Mouse (Mus musculus): ENCODE data around the gene Gpr26. TPM values are rescaled to one million over a fixed set of nuclear protein-coding genes. Genes with fewer than 3 reads are reported as not detected.

Gene Gpr26
- not detected in 2 replicates for polyA plus RNA-seq (2015; fragmentation: Nextera tagmentation; extraction: Ambion mirVana)

DNA sequence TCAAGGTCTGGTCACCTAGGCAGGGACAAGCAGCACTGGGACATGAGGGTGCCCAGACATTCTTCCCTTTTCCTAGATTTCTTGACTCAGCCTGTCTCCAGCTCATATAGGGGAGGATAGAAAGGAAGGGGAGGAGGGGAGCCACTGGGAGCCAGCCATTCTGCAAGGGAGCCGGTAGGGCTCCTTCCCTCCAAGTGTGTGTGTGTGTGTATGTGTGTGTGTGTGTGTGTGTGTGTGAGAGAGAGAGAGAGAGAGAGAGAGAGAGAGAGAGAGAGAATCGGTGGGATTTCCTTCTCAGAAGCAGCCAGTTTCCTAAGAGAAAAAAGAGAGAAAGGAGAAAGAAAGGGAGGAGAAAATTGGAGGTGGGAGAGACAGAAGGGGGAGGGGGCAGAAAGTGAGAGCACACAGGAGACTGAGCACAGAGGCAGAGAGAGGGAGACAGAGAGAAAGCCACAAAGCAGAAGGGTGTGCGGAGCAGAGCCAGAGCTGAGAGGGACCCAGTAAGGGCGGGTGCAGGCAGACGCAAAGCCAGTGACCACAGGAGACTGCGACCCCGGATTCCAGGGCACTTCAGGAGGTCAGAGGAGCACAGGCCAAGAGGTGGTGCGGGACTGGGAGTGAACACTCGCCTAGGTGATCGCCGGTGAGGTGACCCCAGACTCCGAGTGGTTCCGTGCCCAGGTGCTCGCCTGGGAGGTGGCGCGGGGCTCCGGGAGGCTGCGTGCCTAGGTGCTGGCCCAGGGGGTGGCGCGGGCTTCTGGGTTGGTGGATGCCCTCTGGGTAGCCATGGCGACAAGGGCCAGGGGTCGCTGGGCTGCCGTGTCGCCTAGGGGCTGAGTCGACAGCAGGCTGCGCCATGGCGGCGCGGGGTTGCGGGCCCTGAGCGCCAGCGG lies at the start of gene Gpr26:
Gene Gpr26 (plus strand): TSS at position 438 of the 893 bp plus-strand sequence.
- peaks cover 28% of the 10 kb centered on the region for H3K27me3 ChIP-seq
- no peaks in the 10 kb centered on the region for H3K9me3 ChIP-seq (replicated peaks)
- 4% methylated on average over 32 of the region's 32 CpGs for WGBS (ENCODE audit: insufficient replicate concordance)
- no peaks in the 10 kb centered on the region for H3K36me3 ChIP-seq (replicated peaks)
- H3K4me3 ChIP-seq (replicated peaks), result no peak within 1 kb of the TSS
- no peak within 1 kb of the TSS for H3K4me2 ChIP-seq
- no peak within 1 kb of the TSS for H3K27ac ChIP-seq (replicated peaks)
- no peak for ATAC-seq (ENCODE audit: insufficient read depth)
- no peak within 1 kb of the TSS for H3K9ac ChIP-seq
- no peaks in the 10 kb centered on the region for H3K4me1 ChIP-seq (replicated peaks)

DNA sequence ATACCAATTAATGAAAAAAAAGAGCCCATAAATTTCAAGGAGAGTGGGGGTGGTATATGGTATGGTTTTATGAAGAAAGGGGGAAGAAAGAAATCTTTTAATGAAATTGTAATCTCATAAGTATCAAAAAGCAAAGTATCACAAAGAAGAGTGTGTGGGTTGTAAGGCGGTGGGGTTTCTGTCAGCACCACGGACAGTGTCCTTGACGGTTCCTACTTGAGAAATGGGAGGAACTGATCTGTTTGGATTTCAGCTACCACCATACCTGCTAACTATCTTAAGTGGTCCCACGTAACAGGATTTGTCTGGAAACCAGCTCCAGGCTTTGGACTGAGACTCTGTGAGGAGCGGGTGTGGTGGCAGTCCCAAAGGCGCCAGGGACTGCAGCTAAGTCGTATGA lies 48.9 kb upstream of the Gpr26 start:
- 36% methylated on average over 7 of the region's 7 CpGs for WGBS (ENCODE audit: insufficient replicate concordance)
- no peaks in the 10 kb centered on the region for H3K4me1 ChIP-seq (replicated peaks)

DNA sequence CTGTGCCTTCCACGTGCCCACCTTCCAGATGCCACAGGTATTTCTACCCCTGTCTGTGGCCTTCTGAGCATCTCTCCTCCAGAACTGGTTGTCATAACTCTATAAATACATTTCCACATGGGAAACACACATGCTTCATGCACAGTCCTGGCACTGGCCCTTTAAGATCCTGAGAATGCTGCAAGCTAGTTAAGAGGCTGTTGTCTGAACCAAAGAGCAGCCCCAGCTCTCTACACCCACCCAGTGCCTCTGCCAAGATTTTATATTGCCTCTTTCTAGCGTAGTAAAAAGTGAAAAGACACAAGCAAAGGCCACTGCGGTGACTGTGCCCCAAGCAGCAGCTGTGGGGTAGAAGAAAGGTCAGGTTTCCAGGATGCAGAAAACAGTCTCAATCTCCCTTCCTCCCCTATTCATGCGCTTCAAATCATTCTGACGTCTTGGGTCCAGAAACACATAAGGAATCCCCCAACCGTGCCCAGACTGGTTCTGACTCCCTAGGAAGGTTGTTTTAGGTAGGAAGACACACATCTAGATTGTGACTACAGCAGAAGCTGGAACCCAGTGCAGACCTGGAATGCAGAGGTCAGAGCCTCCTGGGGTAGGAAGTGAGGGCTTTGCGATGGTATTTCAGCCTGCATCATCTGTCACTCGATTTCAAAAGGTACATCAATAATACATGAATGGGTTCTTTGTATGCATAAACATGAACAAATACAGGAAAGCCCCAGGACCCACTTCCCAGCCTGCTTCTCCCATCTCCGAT lies 38.8 kb upstream of the Gpr26 start:
- Histone ChIP-seq H3K4me3 (replicated peaks) (no peak overlapping the region), H3K27me3 (no peaks in the 10 kb centered on the region), H3K36me3 (replicated peaks) (no peaks in the 10 kb centered on the region), H3K4me1 (replicated peaks) (no peaks in the 10 kb centered on the region), H3K9ac (no peak overlapping the region), H3K27ac (replicated peaks) (no peak overlapping the region), H3K4me2 (no peak overlapping the region), H3K9me3 (replicated peaks) (no peaks in the 10 kb centered on the region)
- ATAC-seq (ENCODE audit: insufficient read depth), result no peak
- 53% methylated on average over 9 of the region's 9 CpGs for WGBS (ENCODE audit: insufficient replicate concordance)

More for the DNA sequence above, 48.9 kb upstream of the Gpr26 start:
- Histone ChIP-seq H3K27me3 (no peaks in the 10 kb centered on the region), H3K4me3 (replicated peaks) (no peak overlapping the region), H3K9ac (no peak overlapping the region), H3K36me3 (replicated peaks) (no peaks in the 10 kb centered on the region), H3K27ac (replicated peaks) (no peak overlapping the region), H3K4me2 (no peak overlapping the region), H3K9me3 (replicated peaks) (no peaks in the 10 kb centered on the region)
- no peak for ATAC-seq (ENCODE audit: insufficient read depth)

DNA sequence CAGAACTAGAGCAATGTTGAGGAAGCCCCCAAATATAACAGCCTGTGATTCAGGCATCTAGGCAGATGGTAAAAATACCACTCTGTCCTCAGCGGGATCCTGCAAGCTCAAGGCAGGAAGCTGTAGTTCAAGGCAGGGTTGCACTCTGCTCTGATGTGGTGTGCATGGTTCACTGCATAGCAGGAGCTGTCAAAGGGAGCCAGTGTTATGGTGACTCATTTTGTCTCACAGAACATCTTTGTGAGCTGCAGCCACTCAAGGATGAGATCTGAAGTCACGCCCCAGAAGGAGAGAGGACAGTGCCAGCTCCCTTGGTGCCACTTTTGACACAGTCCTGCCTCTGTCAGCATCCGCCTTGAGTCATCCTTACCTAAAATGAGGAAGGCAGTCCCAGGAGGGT lies 28.6 kb upstream of the Gpr26 start:
- no peaks in the 10 kb centered on the region for H3K36me3 ChIP-seq (replicated peaks)
- WGBS (ENCODE audit: insufficient replicate concordance), result 50% methylated on average over 3 of the region's 3 CpGs
- no peaks in the 10 kb centered on the region for H3K27me3 ChIP-seq
- H3K4me2 ChIP-seq, result no peak overlapping the region
- H3K4me3 ChIP-seq (replicated peaks), result no peak overlapping the region
- no peak overlapping the region for H3K9ac ChIP-seq
- H3K9me3 ChIP-seq (replicated peaks), result no peaks in the 10 kb centered on the region
- ATAC-seq (ENCODE audit: insufficient read depth), result no peak
- no peak overlapping the region for H3K27ac ChIP-seq (replicated peaks)
- no peaks in the 10 kb centered on the region for H3K4me1 ChIP-seq (replicated peaks)

DNA sequence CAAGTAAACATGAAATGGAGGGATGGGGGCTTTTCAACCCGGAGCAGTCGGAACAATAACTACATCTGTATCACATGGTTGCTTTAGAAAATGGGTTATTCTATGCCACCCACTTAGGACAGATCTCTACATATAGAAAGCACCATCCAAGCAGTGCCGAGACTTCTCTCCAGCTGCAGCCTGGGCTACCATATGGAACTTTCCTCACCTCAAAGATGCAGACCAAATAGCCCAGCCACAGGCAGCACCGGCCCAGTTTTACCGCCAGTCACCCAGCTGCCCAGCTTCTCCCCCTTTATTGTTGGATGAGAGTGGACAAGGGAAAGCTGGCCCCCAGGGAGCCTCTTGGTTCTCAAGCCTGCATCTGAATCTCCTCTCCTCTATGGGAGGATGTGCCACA lies 15.1 kb upstream of the Gpr26 start:
- Histone ChIP-seq H3K4me3 (replicated peaks) (no peak overlapping the region), H3K4me1 (replicated peaks) (no peaks in the 10 kb centered on the region), H3K36me3 (replicated peaks) (no peaks in the 10 kb centered on the region), H3K4me2 (no peak overlapping the region), H3K27ac (replicated peaks) (no peak overlapping the region), H3K9ac (no peak overlapping the region), H3K27me3 (no peaks in the 10 kb centered on the region), H3K9me3 (replicated peaks) (no peaks in the 10 kb centered on the region)
- no peak for ATAC-seq (ENCODE audit: insufficient read depth)
- WGBS (ENCODE audit: insufficient replicate concordance), result 66% methylated on average over 5 of the region's 5 CpGs

DNA sequence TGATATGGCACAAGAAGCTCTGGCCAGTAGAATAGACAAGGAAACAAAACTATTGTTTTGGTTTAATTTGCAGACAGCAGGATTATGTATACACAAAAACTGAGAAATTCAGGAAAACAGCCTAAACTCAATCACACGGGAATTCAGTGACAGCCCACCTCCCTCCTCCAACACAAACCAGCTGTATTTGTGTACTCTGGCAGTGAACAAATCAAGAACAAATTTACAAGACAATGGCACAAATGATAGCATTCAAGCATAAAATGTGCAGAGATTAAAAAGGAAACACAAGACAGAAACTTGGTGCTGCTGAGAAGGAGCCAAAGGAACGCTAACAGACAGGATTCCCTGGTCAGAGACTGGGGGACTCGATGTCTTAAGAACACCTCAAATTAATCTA lies 12.9 kb upstream of the Gpr26 start:
- WGBS (ENCODE audit: insufficient replicate concordance), result 61% methylated on average over 3 of the region's 3 CpGs
- Histone ChIP-seq H3K36me3 (replicated peaks) (no peaks in the 10 kb centered on the region), H3K27me3 (no peaks in the 10 kb centered on the region), H3K27ac (replicated peaks) (no peak overlapping the region), H3K9me3 (replicated peaks) (no peaks in the 10 kb centered on the region), H3K4me3 (replicated peaks) (no peak overlapping the region), H3K9ac (no peak overlapping the region), H3K4me2 (no peak overlapping the region), H3K4me1 (replicated peaks) (no peaks in the 10 kb centered on the region)
- ATAC-seq (ENCODE audit: insufficient read depth), result no peak

DNA sequence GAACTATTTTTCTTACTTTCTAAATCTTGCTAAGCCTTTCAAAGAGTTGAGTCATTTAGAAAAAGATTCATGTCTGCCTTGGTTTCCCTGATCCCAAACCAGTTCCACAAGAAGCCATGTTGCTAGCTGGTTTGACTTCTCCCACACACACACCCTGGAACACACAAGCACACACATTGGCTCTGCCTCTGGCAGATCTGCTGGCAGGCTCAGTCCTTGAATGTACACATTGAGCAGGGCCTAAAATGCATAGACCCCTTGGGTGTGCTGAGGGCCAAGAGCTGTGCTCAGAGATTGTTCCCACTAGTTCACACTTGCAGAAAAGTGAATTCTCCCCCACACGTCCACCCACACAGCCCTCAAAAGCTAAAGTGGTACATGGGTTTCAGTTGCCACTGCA lies 7.6 kb upstream of the Gpr26 start:
- WGBS (ENCODE audit: insufficient replicate concordance), result 38% methylated on average over 1 of the region's 1 CpGs
- no peaks in the 10 kb centered on the region for H3K36me3 ChIP-seq (replicated peaks)
- no peak for ATAC-seq (ENCODE audit: insufficient read depth)
- H3K4me2 ChIP-seq, result no peak overlapping the region
- H3K9ac ChIP-seq, result no peak overlapping the region
- no peak overlapping the region for H3K27ac ChIP-seq (replicated peaks)
- H3K9me3 ChIP-seq (replicated peaks), result no peaks in the 10 kb centered on the region
- no peaks in the 10 kb centered on the region for H3K27me3 ChIP-seq
- no peak overlapping the region for H3K4me3 ChIP-seq (replicated peaks)
- no peaks in the 10 kb centered on the region for H3K4me1 ChIP-seq (replicated peaks)

DNA sequence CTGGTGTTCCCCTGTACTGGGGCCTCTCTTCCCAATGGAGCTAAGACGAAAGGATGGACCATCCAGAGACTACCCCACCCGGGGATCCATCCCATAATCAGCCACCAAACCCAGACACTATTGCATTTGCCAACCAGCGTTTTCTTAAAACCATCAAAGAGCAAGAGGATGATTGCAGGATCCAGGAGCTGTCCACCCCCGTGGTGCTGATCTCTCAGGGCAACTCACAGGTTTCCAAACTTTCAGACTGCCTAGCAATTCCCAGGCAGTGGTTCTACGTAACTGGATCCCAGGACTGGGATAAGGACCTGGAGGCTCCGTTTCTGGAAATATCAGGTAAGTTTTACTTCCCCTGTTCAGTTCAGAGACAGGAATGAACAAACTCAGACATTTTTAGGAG lies 5.7 kb upstream of the Gpr26 start:
- no peak overlapping the region for H3K4me3 ChIP-seq (replicated peaks)
- no peaks in the 10 kb centered on the region for H3K9me3 ChIP-seq (replicated peaks)
- 0 out of 2 replicates have a peak, but pooled peaks cover 3% of the 10 kb centered on the region for H3K27me3 ChIP-seq
- ATAC-seq (ENCODE audit: insufficient read depth), result no peak
- no peaks in the 10 kb centered on the region for H3K36me3 ChIP-seq (replicated peaks)
- no peak overlapping the region for H3K4me2 ChIP-seq
- no peak overlapping the region for H3K27ac ChIP-seq (replicated peaks)
- 19% methylated on average over 6 of the region's 6 CpGs for WGBS (ENCODE audit: insufficient replicate concordance)
- H3K9ac ChIP-seq, result no peak overlapping the region
- no peaks in the 10 kb centered on the region for H3K4me1 ChIP-seq (replicated peaks)

DNA sequence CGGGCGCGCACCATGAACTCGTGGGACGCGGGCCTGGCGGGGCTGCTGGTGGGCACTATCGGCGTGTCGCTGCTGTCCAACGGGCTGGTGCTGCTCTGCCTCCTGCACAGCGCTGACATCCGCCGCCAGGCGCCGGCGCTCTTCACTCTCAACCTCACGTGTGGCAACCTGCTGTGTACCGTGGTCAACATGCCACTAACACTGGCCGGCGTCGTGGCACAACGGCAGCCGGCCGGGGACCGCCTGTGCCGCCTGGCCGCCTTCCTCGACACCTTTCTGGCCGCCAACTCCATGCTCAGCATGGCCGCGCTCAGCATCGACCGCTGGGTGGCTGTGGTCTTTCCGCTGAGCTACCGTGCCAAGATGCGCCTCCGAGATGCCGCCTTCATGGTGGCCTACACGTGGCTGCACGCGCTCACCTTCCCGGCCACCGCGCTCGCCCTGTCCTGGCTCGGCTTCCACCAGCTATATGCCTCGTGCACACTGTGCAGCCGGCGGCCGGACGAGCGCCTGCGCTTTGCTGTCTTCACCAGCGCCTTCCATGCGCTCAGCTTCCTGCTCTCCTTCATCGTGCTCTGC lies 745 bp downstream of the Gpr26 start:
- H3K36me3 ChIP-seq (replicated peaks), result no peaks in the 10 kb centered on the region
- H3K4me2 ChIP-seq, result no peak overlapping the region
- ATAC-seq (ENCODE audit: insufficient read depth), result no peak
- H3K4me1 ChIP-seq (replicated peaks), result no peaks in the 10 kb centered on the region
- no peak overlapping the region for H3K4me3 ChIP-seq (replicated peaks)
- H3K27ac ChIP-seq (replicated peaks), result no peak overlapping the region
- no peaks in the 10 kb centered on the region for H3K9me3 ChIP-seq (replicated peaks)
- no peak overlapping the region for H3K9ac ChIP-seq
- WGBS (ENCODE audit: insufficient replicate concordance), result 10% methylated on average over 57 of the region's 57 CpGs
- peaks cover 28% of the 10 kb centered on the region for H3K27me3 ChIP-seq

DNA sequence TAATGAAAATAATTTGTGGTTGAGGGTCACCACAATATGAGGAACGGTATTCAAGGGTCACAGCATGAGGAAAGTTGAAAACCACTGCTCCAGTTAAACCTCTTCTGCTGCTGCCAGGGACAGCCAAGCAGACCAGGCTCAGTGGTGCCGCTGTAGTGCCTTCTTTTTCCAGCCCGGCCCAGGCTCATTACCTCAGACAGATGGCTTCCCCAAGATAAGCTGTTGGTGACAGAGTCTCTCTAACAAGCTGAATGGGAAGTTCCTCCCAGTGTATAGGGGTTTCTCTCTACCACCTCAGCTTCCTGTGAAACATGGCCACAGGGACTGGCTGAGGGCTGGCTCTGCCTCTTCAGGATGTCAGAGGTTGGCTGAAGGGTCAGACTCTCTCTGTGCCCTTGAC lies 4.0 kb downstream of the Gpr26 start:
- Histone ChIP-seq H3K4me2 (no peak overlapping the region), H3K27ac (replicated peaks) (no peak overlapping the region), H3K9ac (no peak overlapping the region), H3K36me3 (replicated peaks) (no peaks in the 10 kb centered on the region), H3K4me3 (replicated peaks) (no peak overlapping the region), H3K4me1 (replicated peaks) (no peaks in the 10 kb centered on the region), H3K9me3 (replicated peaks) (no peaks in the 10 kb centered on the region), H3K27me3 (peaks cover 28% of the 10 kb centered on the region)
- WGBS (ENCODE audit: insufficient replicate concordance), result 6% methylated on average over 3 of the region's 3 CpGs
- no peak for ATAC-seq (ENCODE audit: insufficient read depth)

DNA sequence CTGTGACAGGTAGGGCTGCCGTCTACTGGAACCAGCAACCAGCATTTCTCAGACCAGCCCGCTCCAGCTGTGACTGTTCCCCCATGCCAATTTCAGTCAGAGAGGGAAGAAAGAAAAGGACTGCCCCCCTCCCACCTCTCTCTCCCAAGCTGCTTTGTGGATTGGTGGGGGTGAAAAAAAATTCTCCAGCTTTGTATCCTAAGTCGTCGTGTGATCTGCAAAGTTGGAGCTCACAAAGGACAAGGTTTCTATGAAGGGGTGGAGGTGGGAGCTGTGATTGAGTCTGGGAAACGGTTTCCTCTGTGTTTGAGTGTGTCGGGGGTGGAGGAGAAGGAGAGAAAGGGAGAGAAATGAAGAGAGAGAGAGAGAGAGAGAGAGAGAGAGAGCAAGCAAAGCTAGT lies 9.6 kb downstream of the Gpr26 start:
- H3K9me3 ChIP-seq (replicated peaks), result no peaks in the 10 kb centered on the region
- 53% methylated on average over 6 of the region's 6 CpGs for WGBS (ENCODE audit: insufficient replicate concordance)
- no peak overlapping the region for H3K9ac ChIP-seq
- no peaks in the 10 kb centered on the region for H3K36me3 ChIP-seq (replicated peaks)
- H3K4me1 ChIP-seq (replicated peaks), result no peaks in the 10 kb centered on the region
- H3K27me3 ChIP-seq, result no peaks in the 10 kb centered on the region
- no peak overlapping the region for H3K27ac ChIP-seq (replicated peaks)
- no peak overlapping the region for H3K4me3 ChIP-seq (replicated peaks)
- ATAC-seq (ENCODE audit: insufficient read depth), result no peak
- no peak overlapping the region for H3K4me2 ChIP-seq
